In genomic region chr5:73524300-73525000, GRCm38 (mm10) we compare ENCODE assay signal across 20 mouse cellular contexts. TPM values are rescaled to one million over a fixed set of nuclear protein-coding genes. Genes with fewer than 3 reads are reported as not detected.
DNase-seq lines count a peak whose midpoint lies in the region; ATAC-seq and TF ChIP-seq lines count a peak whose summit lies in the region.
"Had no signal": no experiment of that assay in that cellular context is flagged by ENCODE, and none has a peak within 500 bp of the region (broad histone marks: within the 10 kb centered on the region; RNA-seq: fewer than 3 reads in every experiment).

No protein-coding gene starts in this region.

- no peak overlapping the region for H3K9ac ChIP-seq in intestine, embryonic 16.5 days (ENCODE audit: low read depth, low read length)
- H3K9ac ChIP-seq in intestine, embryonic 15.5 days = no peak overlapping the region
- H3K9ac ChIP-seq in lung, embryonic 15.5 days = no peak overlapping the region
- H3K9ac ChIP-seq in MEL (ENCODE audit: control insufficient read depth, low read depth, low read length, poor library complexity, severe bottlenecking) = 0 out of 2 replicates have a peak overlapping the region, but pooled peaks have one; percentile 15
- no peak overlapping the region for H3K9ac ChIP-seq in stomach, embryonic 15.5 days
- H3K9ac ChIP-seq: forebrain, embryonic 15.5 days; heart, embryonic 15.5 days; hindbrain, embryonic 15.5 days had no signal

- 52% methylated on average over 4 of the region's 4 CpGs for WGBS in intestine, embryonic 16.5 days
- 56% methylated on average over 4 of the region's 4 CpGs for WGBS in intestine, embryonic 15.5 days
- 52% methylated on average over 4 of the region's 4 CpGs for WGBS in lung, embryonic 15.5 days
- WGBS in lung, adult 2 months = 65% methylated on average over 4 of the region's 4 CpGs
- 56% methylated on average over 4 of the region's 4 CpGs for WGBS in stomach, embryonic 15.5 days

- TF ChIP-seq POLR2A in lung, adult 2 months (IDR thresholded peaks at IDR 0.05; ENCODE audit: borderline replicate concordance, extremely low read depth, low read depth, low read length) = no peak
- TF ChIP-seq POLR2A in MEL (IDR thresholded peaks at IDR 0.05; ENCODE audit: control insufficient read depth in 1 of 2, insufficient read depth in 1 of 2, low read depth in 1 of 2, low read length in 2 of 2, poor library complexity in 1 of 2) = no peak

- H3K4me3 ChIP-seq in intestine, embryonic 16.5 days (ENCODE audit: low read length) = no peak overlapping the region
- H3K4me3 ChIP-seq in intestine, embryonic 15.5 days (replicated peaks) = no peak overlapping the region
- H3K4me3 ChIP-seq in lung, embryonic 15.5 days = no peak overlapping the region
- no peak overlapping the region for H3K4me3 ChIP-seq in lung, adult 2 months (replicated peaks; ENCODE audit: extremely low read depth, low read depth, low read length)
- H3K4me3 ChIP-seq in MEL (ENCODE audit: control insufficient read depth in 1 of 2, insufficient read depth in 1 of 2, low read depth in 2 of 2, low read length in 2 of 2) = no peak overlapping the region
- no peak overlapping the region for H3K4me3 ChIP-seq in stomach, embryonic 15.5 days (replicated peaks)
- H3K4me3 ChIP-seq: forebrain, embryonic 15.5 days; heart, adult 2 months; heart, embryonic 15.5 days; hindbrain, embryonic 10.5 days; hindbrain, embryonic 15.5 days had no signal

- H3K4me1 ChIP-seq in intestine, embryonic 16.5 days (ENCODE audit: control insufficient read depth, insufficient read depth, low read length) = no peaks in the 10 kb centered on the region
- no peaks in the 10 kb centered on the region for H3K4me1 ChIP-seq in intestine, embryonic 15.5 days (replicated peaks)
- H3K4me1 ChIP-seq in lung, embryonic 15.5 days = 0 out of 2 replicates have a peak, but pooled peaks cover 2% of the 10 kb centered on the region
- no peaks in the 10 kb centered on the region for H3K4me1 ChIP-seq in lung, adult 2 months (ENCODE audit: control insufficient read depth, insufficient read depth, low read length)
- peaks cover 27 to 29% of the 10 kb centered on the region in 2 experiments for H3K4me1 ChIP-seq in MEL (ENCODE audit: control insufficient read depth in 1 of 2, insufficient read depth in 2 of 2, low read length in 2 of 2)
- no peaks in the 10 kb centered on the region for H3K4me1 ChIP-seq in stomach, embryonic 15.5 days
- H3K4me1 ChIP-seq: forebrain, embryonic 15.5 days; heart, embryonic 15.5 days; hindbrain, embryonic 10.5 days; hindbrain, embryonic 15.5 days had no signal

- TF ChIP-seq RAD21 in MEL (IDR thresholded peaks at IDR 0.05; ENCODE audit: low read depth, low read length) = no peak

- no peaks in the 10 kb centered on the region for H3K36me3 ChIP-seq in intestine, embryonic 16.5 days (ENCODE audit: control insufficient read depth, insufficient read depth, low read length)
- H3K36me3 ChIP-seq in intestine, embryonic 15.5 days = no peaks in the 10 kb centered on the region
- H3K36me3 ChIP-seq in lung, embryonic 15.5 days = peaks cover 8% of the 10 kb centered on the region
- peaks cover 0 to 43% of the 10 kb centered on the region in 2 experiments; a peak in 3 of 4 replicates for H3K36me3 ChIP-seq in MEL (ENCODE audit: control insufficient read depth in 1 of 2, insufficient read depth in 2 of 2, low read length in 2 of 2)
- no peaks in the 10 kb centered on the region; the same call in 1 of the 2 replicates for H3K36me3 ChIP-seq in stomach, embryonic 15.5 days

- no peak for DNase-seq in lung, adult 2 months
- DNase-seq in MEL (ENCODE audit: low read depth, low spot score) = peak; percentile 52
- no peak for DNase-seq in thymus, adult 18-20 months
- DNase-seq: adrenal gland, adult 2 months; adrenal gland, postnatal 25 days; cerebellum, adult 2 months; cerebellum, postnatal 10 days; gastrocnemius, postnatal 14 days; heart, adult 2 months; heart, postnatal 14 days had no signal

- no peak for TF ChIP-seq CTCF in lung, adult 2 months (IDR thresholded peaks at IDR 0.05; ENCODE audit: insufficient read depth, low read length)
- TF ChIP-seq CTCF in MEL (IDR thresholded peaks at IDR 0.05 in 2 of 3, conservative IDR thresholded peaks at IDR 0.05 in 1 of 3; ENCODE audit: control insufficient read depth in 1 of 3, insufficient read depth in 1 of 3, low read depth in 2 of 3, low read length in 3 of 3, poor library complexity in 1 of 3, severe bottlenecking in 1 of 3) = no peak

- TF ChIP-seq EP300 in MEL (IDR thresholded peaks at IDR 0.05; ENCODE audit: low read depth in 1 of 2, low read length in 2 of 2) = peak; percentile 73 to 83

- no peaks in the 10 kb centered on the region for H3K27me3 ChIP-seq in intestine, embryonic 16.5 days (replicated peaks; ENCODE audit: control insufficient read depth, insufficient read depth, low read length)
- no peaks in the 10 kb centered on the region for H3K27me3 ChIP-seq in intestine, embryonic 15.5 days (replicated peaks)
- no peaks in the 10 kb centered on the region for H3K27me3 ChIP-seq in lung, embryonic 15.5 days
- no peaks in the 10 kb centered on the region for H3K27me3 ChIP-seq in MEL (ENCODE audit: control insufficient read depth in 1 of 2, insufficient read depth in 2 of 2, low read length in 2 of 2)
- no peaks in the 10 kb centered on the region for H3K27me3 ChIP-seq in stomach, embryonic 15.5 days (replicated peaks)
- H3K27me3 ChIP-seq: CH12.LX; forebrain, embryonic 15.5 days; heart, embryonic 15.5 days; hindbrain, embryonic 15.5 days had no signal

- peak overlapping the region; percentile 4; the same call in 1 of the 2 replicates for H3K27ac ChIP-seq in intestine, embryonic 16.5 days (ENCODE audit: low read length)
- no peak overlapping the region for H3K27ac ChIP-seq in intestine, embryonic 15.5 days
- peak overlapping the region; percentile 7; the same call in 1 of the 2 replicates for H3K27ac ChIP-seq in lung, embryonic 15.5 days
- peak overlapping the region; percentile 76 for H3K27ac ChIP-seq in MEL (ENCODE audit: control insufficient read depth, low read depth, low read length)
- no peak overlapping the region for H3K27ac ChIP-seq in stomach, embryonic 15.5 days
- H3K27ac ChIP-seq: forebrain, embryonic 15.5 days; heart, adult 2 months; heart, embryonic 15.5 days; hindbrain, embryonic 10.5 days; hindbrain, embryonic 15.5 days had no signal

- H3K9me3 ChIP-seq in intestine, embryonic 16.5 days (ENCODE audit: control insufficient read depth, low read length) = no peaks in the 10 kb centered on the region
- H3K9me3 ChIP-seq in intestine, embryonic 15.5 days = no peaks in the 10 kb centered on the region
- H3K9me3 ChIP-seq in lung, embryonic 15.5 days = no peaks in the 10 kb centered on the region
- H3K9me3 ChIP-seq in MEL (replicated peaks; ENCODE audit: insufficient read depth, low read length) = no peaks in the 10 kb centered on the region
- no peaks in the 10 kb centered on the region for H3K9me3 ChIP-seq in stomach, embryonic 15.5 days
- H3K9me3 ChIP-seq: forebrain, embryonic 15.5 days; heart, embryonic 15.5 days; hindbrain, embryonic 10.5 days; hindbrain, embryonic 15.5 days had no signal

- ATAC-seq in intestine, embryonic 16.5 days = peak; percentile 60
- no peak for ATAC-seq in intestine, embryonic 15.5 days
- no peak for ATAC-seq in lung, embryonic 15.5 days (ENCODE audit: borderline replicate concordance, extremely low read depth, low FRiP score, low TSS enrichment)
- ATAC-seq in stomach, embryonic 15.5 days (ENCODE audit: insufficient read depth, low FRiP score, low read depth) = peak; percentile 27; the same call in 1 of the 2 replicates
- ATAC-seq: forebrain, embryonic 15.5 days had no signal

- no peaks in the 10 kb centered on the region for H3K79me2 ChIP-seq in MEL (ENCODE audit: control insufficient read depth, insufficient read depth, low read length, poor library complexity)

- no peak overlapping the region for H3K4me2 ChIP-seq in intestine, embryonic 16.5 days (ENCODE audit: low read depth, low read length)
- H3K4me2 ChIP-seq in intestine, embryonic 15.5 days (replicated peaks) = no peak overlapping the region
- H3K4me2 ChIP-seq in lung, embryonic 15.5 days = no peak overlapping the region
- H3K4me2 ChIP-seq in stomach, embryonic 15.5 days = no peak overlapping the region
- H3K4me2 ChIP-seq: forebrain, embryonic 15.5 days; heart, embryonic 11.5 days; heart, embryonic 15.5 days; hindbrain, embryonic 15.5 days had no signal

TF ChIP-seq in MEL, 35 proteins besides CTCF, POLR2A, EP300 and RAD21 (continues in another document):
- TF ChIP-seq TBP (IDR thresholded peaks at IDR 0.05; ENCODE audit: low read depth, low read length) = no peak
- TF ChIP-seq MXI1 (IDR thresholded peaks at IDR 0.05; ENCODE audit: low read depth, low read length) = no peak
- peak; percentile 59; the same call in 1 of the 2 replicates for TF ChIP-seq RCOR1 (IDR thresholded peaks at IDR 0.05; ENCODE audit: low read depth, low read length)
- no peak for TF ChIP-seq HCFC1 (IDR thresholded peaks at IDR 0.05; ENCODE audit: low read depth, low read length)
- no peak for TF ChIP-seq BHLHE40 (IDR thresholded peaks at IDR 0.05; ENCODE audit: borderline replicate concordance, low read depth, low read length)
- no peak for TF ChIP-seq TAL1 (IDR thresholded peaks at IDR 0.05; ENCODE audit: low read length)
- TF ChIP-seq MAX (IDR thresholded peaks at IDR 0.05; ENCODE audit: low read length) = no peak
- no peak for TF ChIP-seq KAT2A (conservative IDR thresholded peaks at IDR 0.05; ENCODE audit: low read depth, low read length)
- no peak for TF ChIP-seq CHD2 (IDR thresholded peaks at IDR 0.05; ENCODE audit: low read length)
- TF ChIP-seq NELFE (IDR thresholded peaks at IDR 0.05; ENCODE audit: low read depth, low read length) = no peak
- 0 out of 2 replicates have a peak, but pooled peaks have one; percentile 48 for TF ChIP-seq SIN3A (IDR thresholded peaks at IDR 0.05; ENCODE audit: low read length)
- TF ChIP-seq ZKSCAN1 (IDR thresholded peaks at IDR 0.05; ENCODE audit: low read depth, low read length) = no peak
- 0 out of 2 replicates have a peak, but pooled peaks have one; percentile 24 for TF ChIP-seq ETS1 (IDR thresholded peaks at IDR 0.05; ENCODE audit: low read depth, low read length)
- TF ChIP-seq ZMIZ1 (IDR thresholded peaks at IDR 0.05; ENCODE audit: low read depth, low read length) = no peak
- TF ChIP-seq POLR2AphosphoS2 (IDR thresholded peaks at IDR 0.05; ENCODE audit: low read length) = no peak

RNA-seq across cellular contexts. Expression of gene Dcun1d4, which starts 43.6 kb away (rescaled TPM):
- polyA plus RNA-seq in intestine, embryonic 16.5 days (2015; fragmentation: Nextera tagmentation; extraction: Ambion mirVana) = 14.8 and 14.9 TPM in 2 replicates
- 18.0 and 20.9 TPM in 2 replicates for polyA plus RNA-seq in intestine, embryonic 15.5 days (2015; fragmentation: Nextera tagmentation; extraction: Ambion mirVana)
- 21.3 and 22.8 TPM in 2 replicates for polyA plus RNA-seq in lung, embryonic 15.5 days (2015; fragmentation: Nextera tagmentation; extraction: Ambion mirVana)
- 3.4 and 6.4 TPM in 2 replicates for polyA plus RNA-seq in lung, adult 2 months (2012; rRNA removed)
- total RNA-seq in MEL (2012; rRNA removed) = 7.6 and 9.2 TPM in 2 replicates
- polyA plus RNA-seq in MEL (2012; ENCODE audit: insufficient read depth in 1 of 2, insufficient read length in 2 of 2, low read depth in 1 of 2, low replicate concordance in 2 of 2, missing spikeins in 1 of 2) = 10 to 100 TPM in 1 of 2 experiments, not detected in 1; 10.0 TPM
- polyA plus RNA-seq in stomach, embryonic 15.5 days (2015; fragmentation: Nextera tagmentation; extraction: Ambion mirVana) = 19.1 and 21.6 TPM in 2 replicates

Comparison
In these comparisons a context has a peak if more than half of its experiments do, and no peak if none do; other contexts are left out.
1. ATAC-seq: peak in intestine, embryonic 16.5 days (single experiment) and stomach, embryonic 15.5 days (single experiment); none in intestine, embryonic 15.5 days (single experiment) and lung, embryonic 15.5 days (single experiment).
2. H3K27ac ChIP-seq: peak in intestine, embryonic 16.5 days (single experiment), lung, embryonic 15.5 days (single experiment) and MEL (single experiment); none in intestine, embryonic 15.5 days (single experiment) and stomach, embryonic 15.5 days (single experiment).